Mouse (Mus musculus) heart, adult 2 months (tissue): ENCODE data around the gene Gm37240. TPM values are rescaled to one million over a fixed set of nuclear protein-coding genes. Genes with fewer than 3 reads are reported as not detected.

ENCODE experiments used
- DNase-seq, 2 experiments: peaks; one replicate each; pipeline ENCODE4 v3.0.0; 2021
- H3K27ac ChIP-seq: fragments of 200-600 bp; 2 replicates; pipeline ENCODE4 v1.8.1; 2022
- H3K27me3 ChIP-seq: fragments of 200-500 bp; 2 replicates; pipeline ENCODE4 v1.6.1; 2012; ENCODE audit warnings: mild to moderate bottlenecking, low read length, inconsistent platforms, mixed read lengths; ENCODE audit not compliant: control insufficient read depth, insufficient read depth
- H3K36me3 ChIP-seq: fragments of 200-500 bp; 2 replicates; pipeline ENCODE4 v1.6.1; 2012; ENCODE audit warnings: low read length, inconsistent platforms; ENCODE audit not compliant: control insufficient read depth, insufficient read depth
- H3K4me1 ChIP-seq: fragments of 200-500 bp; 2 replicates; pipeline ENCODE4 v1.6.1; 2011; ENCODE audit warnings: low read length; ENCODE audit not compliant: control insufficient read depth, insufficient read depth
- H3K4me3 ChIP-seq: fragments of 200-600 bp; 2 replicates; pipeline ENCODE4 v1.8.1; 2022
- H3K79me2 ChIP-seq: fragments of 200-500 bp; replicated peaks from 2 replicates; pipeline ENCODE4 v1.6.1; 2012; ENCODE audit warnings: mild to moderate bottlenecking, inconsistent platforms, low read length, moderate library complexity, mixed read lengths; ENCODE audit not compliant: control insufficient read depth, insufficient read depth
- H3K9ac ChIP-seq: fragments of 200-500 bp; 2 replicates; pipeline ENCODE4 v1.6.1; 2012; ENCODE audit warnings: low read depth, mild to moderate bottlenecking, control low read depth, inconsistent platforms, low read length, mixed read lengths
- CTCF ChIP-seq: fragments of 200-600 bp; IDR thresholded peaks from 2 replicates; pipeline ENCODE4 v1.8.1; 2022; ENCODE audit warnings: antibody characterized with exemption, mild to moderate bottlenecking, moderate library complexity
- EP300 ChIP-seq: fragments of 200-500 bp; IDR thresholded peaks from 2 replicates; pipeline ENCODE4 v1.6.1; 2011; ENCODE audit warnings: low read depth, low read length, control low read depth; ENCODE audit not compliant: insufficient read depth
- POLR2A ChIP-seq: fragments of 200-500 bp; IDR thresholded peaks from 2 replicates; pipeline ENCODE4 v1.6.1; 2011; ENCODE audit warnings: mild to moderate bottlenecking, low read depth, low read length, control low read depth; ENCODE audit not compliant: insufficient read depth
- WGBS: fragments of 180-500 bp; shearing (Covaris S2); methylation state at CpG from one replicate; pipeline ENCODE4 v1.1.7; 2018; 5-methylcytosine and 5-hydroxymethylcytosine counted together
- intact Hi-C: fragments of 180-260 bp; cut with DNase I; formaldehyde crosslinking; loops from one replicate; pipeline ENCODE4 v1.15.1; 2025
- polyA plus RNA-seq: library from polyadenylated mRNA; depleted of rRNA; stranded (reverse); fragments of >200 nt; gene quantifications from 2 replicates; pipeline ENCODE4 v1.2.3, GENCODE M21; 2012
- total RNA-seq, 2 experiments: library from RNA; stranded (reverse); gene quantifications; 2 replicates each; pipeline ENCODE4 v1.2.3; 2021

Gm37240 gene
- total and polyA plus RNA-seq, 3 experiments: 25.0 to 45.3 (median 36.6) TPM

- TF ChIP-seq POLR2A: no peak
- no peak for TF ChIP-seq EP300
- no peak for TF ChIP-seq CTCF
These were observed 378.5 kb downstream of the Gm37240 start for GRCm38 (mm10) chr3:85508717-85509279.

GRCm38 (mm10) chr3:85500096-85500495 lies 387.2 kb downstream of the Gm37240 start:
- TF ChIP-seq CTCF: no peak
- no peak for TF ChIP-seq POLR2A
- no peak for TF ChIP-seq EP300
- 77% methylated on average over 3 of the region's 3 CpGs for WGBS

More at GRCm38 (mm10) chr3:85508717-85509279, 378.5 kb downstream of the Gm37240 start:
- H3K79me2 ChIP-seq: no peaks in the 10 kb centered on the region
- 75% methylated on average over 5 of the region's 5 CpGs for WGBS
- H3K27me3 ChIP-seq: no peaks in the 10 kb centered on the region
- H3K4me3 ChIP-seq: no peak overlapping the region
- no peaks in the 10 kb centered on the region for H3K36me3 ChIP-seq
- intact Hi-C loops: no loop called here
- H3K4me1 ChIP-seq: no peaks in the 10 kb centered on the region
- H3K27ac ChIP-seq: no peak overlapping the region
- no peak overlapping the region for H3K9ac ChIP-seq
- DNase-seq: no peak

GRCm38 (mm10) chr3:85496146-85496545 lies 391.2 kb downstream of the Gm37240 start:
- H3K9ac ChIP-seq: no peak overlapping the region
- DNase-seq: no peak
- H3K27ac ChIP-seq: no peak overlapping the region
- 81% methylated on average over 4 of the region's 4 CpGs for WGBS
- no peaks in the 10 kb centered on the region for H3K27me3 ChIP-seq
- TF ChIP-seq EP300 (no peak), CTCF (no peak), POLR2A (no peak)
- no peak overlapping the region for H3K4me3 ChIP-seq
- H3K4me1 ChIP-seq: no peaks in the 10 kb centered on the region
- H3K79me2 ChIP-seq: no peaks in the 10 kb centered on the region
- no peaks in the 10 kb centered on the region for H3K36me3 ChIP-seq
- intact Hi-C loops: no loop called here

More at GRCm38 (mm10) chr3:85500096-85500495, 387.2 kb downstream of the Gm37240 start:
- no peaks in the 10 kb centered on the region for H3K36me3 ChIP-seq
- H3K79me2 ChIP-seq: no peaks in the 10 kb centered on the region
- DNase-seq: no peak
- no peaks in the 10 kb centered on the region for H3K4me1 ChIP-seq
- no peaks in the 10 kb centered on the region for H3K27me3 ChIP-seq
- H3K9ac ChIP-seq: no peak overlapping the region
- H3K27ac ChIP-seq: no peak overlapping the region
- H3K4me3 ChIP-seq: no peak overlapping the region
- intact Hi-C loops: no loop called here

- Histone ChIP-seq H3K9ac (no peak overlapping the region), H3K27ac (no peak overlapping the region), H3K4me3 (no peak overlapping the region), H3K36me3 (no peaks in the 10 kb centered on the region), H3K27me3 (no peaks in the 10 kb centered on the region), H3K79me2 (no peaks in the 10 kb centered on the region), H3K4me1 (no peaks in the 10 kb centered on the region)
- 80% methylated on average over 8 of the region's 8 CpGs for WGBS
- TF ChIP-seq POLR2A (no peak), CTCF (no peak), EP300 (no peak)
- DNase-seq: no peak
- intact Hi-C loops: no loop called here
These were observed 393.5 kb downstream of the Gm37240 start for GRCm38 (mm10) chr3:85493796-85494195.

GRCm38 (mm10) chr3:85490204-85490603 lies 397.1 kb downstream of the Gm37240 start:
- H3K79me2 ChIP-seq: no peaks in the 10 kb centered on the region
- H3K4me1 ChIP-seq: no peaks in the 10 kb centered on the region
- H3K27me3 ChIP-seq: no peaks in the 10 kb centered on the region
- H3K4me3 ChIP-seq: no peak overlapping the region
- WGBS: 84% methylated on average over 3 of the region's 3 CpGs
- H3K27ac ChIP-seq: no peak overlapping the region
- TF ChIP-seq EP300 (no peak), CTCF (no peak), POLR2A (no peak)
- no peak overlapping the region for H3K9ac ChIP-seq
- no peaks in the 10 kb centered on the region for H3K36me3 ChIP-seq
- DNase-seq: no peak
- intact Hi-C loops: no loop called here

GRCm38 (mm10) chr3:85487379-85487778 lies 399.9 kb downstream of the Gm37240 start:
- intact Hi-C loops: no loop called here
- Histone ChIP-seq H3K27me3 (no peaks in the 10 kb centered on the region), H3K27ac (no peak overlapping the region), H3K9ac (no peak overlapping the region), H3K36me3 (no peaks in the 10 kb centered on the region), H3K4me1 (no peaks in the 10 kb centered on the region), H3K79me2 (no peaks in the 10 kb centered on the region), H3K4me3 (no peak overlapping the region)
- TF ChIP-seq EP300: no peak
- TF ChIP-seq POLR2A: no peak
- no peak for TF ChIP-seq CTCF
- no peak for DNase-seq
- WGBS: 85% methylated on average over 6 of the region's 6 CpGs
